Mouse (Mus musculus) gonadal fat pad, adult 2 months (tissue): ENCODE data around the gene Axin2. TPM values are rescaled to one million over a fixed set of nuclear protein-coding genes. Genes with fewer than 3 reads are reported as not detected.

ENCODE experiments used
- DNase-seq: peaks from one replicate; pipeline ENCODE4 v3.0.0-alpha.2; 2012; ENCODE audit warnings: low read depth
- polyA plus RNA-seq: library from polyadenylated mRNA; depleted of rRNA; stranded (reverse); fragments of >200 nt; gene quantifications from 2 replicates; pipeline ENCODE4 v1.2.3, GENCODE M21; 2012; rRNA removed

Gene Axin2
- polyA plus RNA-seq, 1 experiment, result 25.6 TPM

DNA sequence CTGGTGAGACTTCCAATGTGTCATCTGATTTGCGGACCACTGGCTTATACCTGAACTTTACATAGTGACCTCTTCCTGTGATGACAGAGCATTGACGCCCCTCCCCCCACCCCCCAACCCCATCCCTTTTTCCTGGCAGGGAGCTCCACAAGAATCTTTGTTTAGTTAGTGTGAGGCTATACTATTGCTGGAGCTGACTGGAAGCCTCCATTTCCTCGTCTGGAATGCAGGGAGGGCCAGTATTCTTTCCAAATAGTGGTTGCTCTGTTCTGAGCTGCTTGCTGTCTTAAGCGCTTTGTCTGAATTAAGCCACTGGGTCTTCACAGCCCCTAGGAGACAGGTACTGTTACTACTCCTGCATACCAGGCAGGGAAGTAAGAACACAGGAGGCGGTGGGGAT is 53.7 kb downstream of the Axin2 start:
- DNase-seq, result no peak

DNA sequence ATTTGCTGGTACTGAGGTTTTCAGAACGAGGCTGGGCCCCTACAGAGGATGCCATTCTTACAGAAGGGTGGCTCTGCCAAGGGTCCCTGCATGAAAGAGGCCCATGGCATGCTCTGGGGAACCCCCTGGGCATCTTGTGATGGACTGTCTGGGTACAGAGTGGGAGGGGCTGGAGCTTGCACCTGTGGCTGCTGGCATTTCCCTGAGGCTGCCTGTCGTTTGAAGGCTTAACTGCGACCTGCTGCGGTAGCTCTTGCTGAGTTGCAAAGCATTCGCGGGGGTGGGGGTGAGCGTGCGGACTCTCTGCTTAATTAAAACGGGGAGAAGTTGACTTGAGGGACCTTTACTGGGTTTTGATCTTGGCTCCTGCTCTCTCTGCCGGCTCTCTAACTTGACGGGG is 55.4 kb downstream of the Axin2 start:
- DNase-seq, result no peak

DNA sequence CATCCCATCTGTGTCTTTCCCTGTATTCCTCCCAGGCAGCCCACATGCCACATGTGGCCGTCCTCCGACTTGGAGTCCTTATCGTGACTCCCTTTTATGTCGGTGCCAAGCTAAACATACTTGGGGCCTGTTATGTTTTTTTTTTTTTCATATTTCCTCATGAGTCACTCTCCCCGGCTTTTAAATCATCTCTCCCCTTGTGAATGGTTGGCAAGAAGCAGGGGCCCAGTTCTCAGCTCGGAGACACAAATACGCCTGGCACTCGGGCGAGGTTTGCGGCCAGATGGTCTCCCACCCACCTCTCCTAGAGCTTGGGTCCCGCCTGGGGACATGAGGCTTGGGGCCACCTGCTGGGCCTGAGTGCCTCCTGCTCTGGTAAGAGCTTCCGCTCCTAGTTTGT is 60.4 kb downstream of the Axin2 start:
- DNase-seq, result peak; percentile 47

DNA sequence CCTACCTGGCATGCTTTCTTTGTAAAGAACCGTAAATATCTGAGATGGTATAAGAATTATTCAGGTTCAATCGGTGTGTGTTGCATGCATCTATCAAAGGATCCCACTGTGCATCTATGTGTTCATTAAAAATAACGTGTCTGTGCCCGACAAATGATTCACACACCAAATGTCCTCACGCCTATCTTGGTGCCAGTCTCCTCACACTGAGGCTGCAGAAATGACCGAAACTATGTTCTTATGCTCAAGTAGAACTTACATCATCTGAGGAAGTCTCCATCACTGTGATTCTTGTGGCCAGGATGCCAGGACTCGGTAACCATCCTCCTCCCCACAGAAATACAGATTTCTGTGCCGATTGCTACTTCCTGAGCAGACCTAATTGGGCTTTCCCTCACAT is 60.9 kb downstream of the Axin2 start:
- no peak for DNase-seq

DNA sequence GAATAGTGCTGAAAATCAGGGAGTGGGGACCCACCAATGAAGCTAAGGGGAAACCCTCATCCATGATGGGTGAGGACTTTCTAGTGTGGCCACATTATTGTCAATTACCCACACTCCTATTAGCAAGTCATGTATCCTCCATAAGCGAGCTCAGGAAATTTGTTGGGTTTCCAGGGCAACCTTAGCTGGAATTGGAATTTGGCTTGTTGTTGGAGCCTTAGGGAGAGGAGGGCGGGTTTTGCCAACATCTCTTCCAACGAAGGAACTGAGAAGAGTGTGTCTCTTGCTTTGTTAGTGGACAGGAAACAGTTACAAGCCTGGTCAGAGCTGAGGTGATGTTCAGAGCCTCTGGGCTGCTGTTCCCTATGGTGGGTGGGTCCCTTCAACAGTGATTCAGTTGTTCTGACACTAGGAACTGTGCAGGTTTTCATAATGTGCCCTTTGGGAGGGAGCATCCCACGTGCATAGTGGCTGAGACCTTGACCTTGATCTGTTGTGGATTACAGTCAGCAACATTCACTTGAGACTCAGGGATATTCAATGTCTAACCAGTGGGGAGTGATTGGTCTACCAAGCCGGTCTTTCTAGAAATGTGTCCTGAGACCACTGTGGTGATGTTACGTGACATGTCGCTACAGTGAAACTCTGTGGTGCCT is 63.4 kb downstream of the Axin2 start:
- no peak for DNase-seq

DNA sequence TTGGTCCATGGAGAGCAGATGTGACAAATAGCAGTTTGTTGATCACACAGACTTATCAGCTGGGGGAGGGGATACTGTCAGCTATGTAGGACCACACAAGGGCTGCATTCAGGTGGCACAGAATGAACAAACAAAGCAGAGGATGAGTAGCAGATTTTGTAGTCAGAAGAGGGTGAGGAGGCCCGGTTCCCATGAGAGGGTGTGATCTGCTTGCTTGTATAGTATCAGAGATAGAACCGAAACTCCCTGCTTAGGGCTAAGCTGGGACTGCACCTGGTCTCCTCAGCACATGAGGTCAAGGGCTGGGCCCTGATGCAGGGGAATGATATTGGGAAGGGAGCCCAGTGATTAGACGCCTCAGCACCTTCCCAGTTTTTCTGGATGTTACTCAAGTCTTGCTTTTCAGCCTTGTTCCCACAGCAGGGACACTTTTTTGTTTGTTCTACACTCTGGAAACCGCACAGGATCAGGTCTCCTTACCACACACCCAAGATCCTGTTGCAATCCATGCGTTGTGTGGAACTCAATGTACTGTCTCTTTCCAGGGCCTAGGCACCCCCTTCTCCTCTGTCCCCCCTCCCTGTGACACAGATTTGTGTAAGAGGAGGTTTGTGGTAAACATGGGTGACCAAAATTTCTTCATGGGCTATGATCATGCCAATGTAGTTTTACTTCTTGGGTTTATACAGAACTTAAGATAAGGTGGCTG is 64.7 kb downstream of the Axin2 start:
- no peak for DNase-seq

DNA sequence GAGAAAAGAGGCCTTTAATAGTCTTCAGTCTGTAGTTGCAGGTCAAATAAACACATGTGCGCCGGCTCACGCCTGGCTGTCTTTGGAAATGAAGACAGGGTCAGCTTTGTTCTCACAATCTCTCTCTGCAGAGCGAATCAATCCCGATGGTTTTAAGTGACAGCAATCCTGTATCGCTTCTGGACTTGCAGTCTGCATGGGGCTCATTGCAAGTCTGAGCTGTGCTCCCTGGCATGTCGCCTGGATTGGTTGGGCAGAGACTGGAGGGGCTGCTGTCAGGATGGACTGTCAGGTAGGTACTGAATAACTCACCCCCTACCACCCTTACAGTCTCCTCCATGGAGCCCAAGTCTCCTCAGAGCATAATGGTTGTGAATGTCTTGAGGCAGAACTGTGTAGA is 65.7 kb downstream of the Axin2 start:
- no peak for DNase-seq

DNA sequence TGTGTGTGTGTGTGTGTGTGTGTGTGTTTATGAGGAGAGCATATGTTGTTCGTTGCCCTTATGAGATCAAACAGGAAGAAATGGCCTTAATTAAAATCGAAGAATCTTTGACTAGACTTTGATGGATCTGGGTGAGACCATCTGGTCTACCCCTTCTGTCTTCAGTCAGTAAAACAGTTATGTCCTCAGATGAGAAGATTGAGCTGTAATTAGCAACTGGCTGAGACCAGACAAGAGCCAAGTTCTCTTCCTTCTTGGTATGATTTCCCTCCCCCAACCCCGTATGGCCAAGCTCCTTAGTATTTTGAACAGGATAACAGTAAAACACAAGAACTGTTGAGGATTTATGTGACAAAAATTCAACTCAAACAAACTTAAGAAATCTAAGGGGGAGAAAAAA is 67.1 kb downstream of the Axin2 start:
- DNase-seq, result no peak

DNA sequence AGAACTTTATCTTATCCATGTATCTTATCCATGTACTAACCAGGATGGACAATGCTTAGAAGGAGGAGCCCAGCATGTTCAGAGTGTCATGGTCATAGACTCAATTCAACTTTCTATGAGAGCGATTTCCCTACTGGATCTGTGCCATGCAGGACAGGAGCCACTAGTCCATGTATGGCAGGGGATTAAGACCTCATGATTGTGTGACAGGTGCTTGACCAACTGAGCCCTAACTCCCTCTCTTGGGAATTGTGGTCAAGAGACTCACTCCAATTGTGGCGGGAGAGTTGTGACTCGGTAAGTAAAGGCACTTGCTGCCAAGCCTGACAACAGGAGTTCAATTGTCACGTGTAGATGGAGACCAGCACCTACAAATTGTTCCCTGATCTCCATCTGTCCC is 67.6 kb downstream of the Axin2 start:
- DNase-seq, result no peak

DNA sequence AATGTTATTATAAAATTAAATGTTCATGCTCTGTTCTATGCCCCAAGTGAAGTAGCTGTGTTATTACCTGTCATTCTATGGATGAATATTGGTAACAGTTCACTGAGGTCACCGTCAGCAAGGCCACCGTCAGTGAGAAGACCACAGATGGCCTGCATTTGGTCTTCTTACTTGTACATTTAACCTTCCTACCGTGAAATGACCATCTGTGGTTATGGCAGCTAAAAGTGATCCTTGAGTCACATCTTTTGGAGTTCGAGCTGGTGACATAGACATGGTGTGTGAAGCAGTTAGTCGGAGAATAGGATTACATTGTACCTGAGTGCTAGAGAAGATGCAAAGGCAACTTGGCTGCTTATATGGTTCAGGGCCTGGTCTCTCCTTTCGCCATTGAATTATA is 68.1 kb downstream of the Axin2 start:
- DNase-seq, result no peak

DNA sequence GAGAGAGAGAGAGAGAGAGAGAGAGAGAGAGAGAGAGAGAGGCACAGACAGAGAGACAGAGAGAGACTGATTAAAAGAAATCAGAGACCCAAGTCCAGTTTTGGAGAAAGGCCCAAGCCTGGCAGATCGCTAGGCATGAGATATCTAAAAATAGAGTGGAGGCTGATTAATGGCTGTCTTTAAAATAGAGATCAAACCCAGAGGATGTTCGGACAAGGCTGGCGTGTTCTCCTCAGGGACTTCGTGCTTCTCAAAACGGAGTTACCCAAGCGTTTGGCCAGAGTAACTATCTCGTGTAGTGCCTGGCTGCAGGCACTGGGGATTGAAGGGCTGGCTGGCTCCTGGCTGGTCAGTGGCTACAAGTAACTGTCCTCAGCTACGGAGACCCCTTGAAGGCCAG is 69.8 kb downstream of the Axin2 start:
- DNase-seq, result no peak

DNA sequence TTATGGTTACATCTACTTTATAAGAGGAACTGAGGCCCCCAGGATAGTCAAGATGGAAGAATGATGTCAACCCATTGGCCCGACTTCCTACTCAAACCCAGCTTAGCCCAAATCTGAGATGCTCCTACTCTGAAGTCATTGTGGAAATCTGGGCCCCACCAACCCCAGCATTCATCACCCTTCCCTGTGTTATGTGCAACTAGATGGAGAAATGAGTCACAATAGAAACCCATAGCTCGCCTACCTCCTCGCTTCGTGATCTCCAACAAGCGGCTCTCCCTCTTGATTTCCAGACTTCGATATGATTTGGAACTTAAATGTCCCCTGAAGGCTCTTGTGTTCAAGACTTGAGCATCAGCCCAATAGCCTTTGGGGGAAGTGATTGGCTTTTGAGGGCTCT is 73.3 kb downstream of the Axin2 start:
- no peak for DNase-seq

DNA sequence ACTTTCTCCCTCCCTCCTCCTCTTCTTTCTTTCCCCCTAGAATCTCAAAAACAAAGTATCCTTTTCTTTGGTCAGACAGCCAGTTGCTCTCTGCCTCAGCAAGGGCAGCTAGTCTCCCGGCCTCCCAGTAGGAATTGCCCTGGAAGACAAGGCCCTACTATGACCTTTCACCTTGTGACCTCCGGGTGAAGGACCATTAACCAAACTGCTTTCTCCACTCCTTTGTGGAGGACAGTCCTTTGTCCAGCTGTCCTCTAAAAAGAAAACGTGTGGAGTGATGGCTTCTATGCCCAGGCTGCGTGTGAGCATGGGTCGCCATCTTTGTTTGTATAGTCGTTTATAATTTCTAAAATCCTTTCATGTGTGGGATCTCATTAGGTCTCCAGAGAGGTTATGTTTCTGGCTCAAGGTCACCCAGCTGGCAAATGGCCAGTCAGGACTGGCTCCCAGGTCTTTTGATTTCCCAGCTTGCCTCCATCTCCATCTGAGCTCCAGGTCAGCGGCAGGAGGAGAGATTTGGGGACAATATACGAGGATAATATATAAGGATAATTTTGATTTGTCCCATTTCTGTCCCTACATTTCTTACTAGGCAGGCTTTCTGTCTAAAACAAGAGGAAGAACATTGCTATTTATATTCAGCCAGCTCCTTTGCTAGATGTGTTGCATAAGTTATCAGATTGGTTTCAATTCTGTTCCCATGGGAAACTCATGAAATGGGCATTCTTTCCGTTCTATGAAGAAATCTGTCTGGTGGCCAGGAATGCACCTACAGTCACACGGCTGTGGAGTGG is 75.2 kb downstream of the Axin2 start:
- no peak for DNase-seq

DNA sequence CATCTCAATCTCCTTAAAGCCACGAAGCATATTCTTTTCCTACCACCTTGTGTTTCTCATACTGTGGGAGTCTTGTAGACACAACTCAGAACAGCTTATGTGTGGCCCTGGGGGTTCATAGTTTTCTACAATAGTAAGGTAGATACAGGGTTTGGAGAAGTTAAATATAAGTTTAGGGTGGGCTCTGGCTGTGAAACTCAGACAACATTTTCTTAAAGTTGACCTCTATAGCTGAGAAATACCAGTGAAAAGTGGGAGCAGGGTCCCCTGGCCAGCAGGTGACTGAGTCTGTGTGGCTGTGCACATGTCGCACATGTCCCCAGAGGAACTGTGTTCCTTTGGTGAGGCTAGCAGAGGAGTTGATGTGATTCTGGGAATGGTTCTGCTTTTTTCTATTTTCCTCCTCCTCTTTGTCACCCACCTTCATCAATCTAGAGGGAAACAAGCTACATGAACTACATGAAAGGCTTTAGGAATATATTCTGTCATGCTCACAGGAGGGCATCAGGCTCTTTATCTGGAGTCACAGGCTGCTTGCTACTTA is 75.9 kb downstream of the Axin2 start:
- DNase-seq, result no peak

DNA sequence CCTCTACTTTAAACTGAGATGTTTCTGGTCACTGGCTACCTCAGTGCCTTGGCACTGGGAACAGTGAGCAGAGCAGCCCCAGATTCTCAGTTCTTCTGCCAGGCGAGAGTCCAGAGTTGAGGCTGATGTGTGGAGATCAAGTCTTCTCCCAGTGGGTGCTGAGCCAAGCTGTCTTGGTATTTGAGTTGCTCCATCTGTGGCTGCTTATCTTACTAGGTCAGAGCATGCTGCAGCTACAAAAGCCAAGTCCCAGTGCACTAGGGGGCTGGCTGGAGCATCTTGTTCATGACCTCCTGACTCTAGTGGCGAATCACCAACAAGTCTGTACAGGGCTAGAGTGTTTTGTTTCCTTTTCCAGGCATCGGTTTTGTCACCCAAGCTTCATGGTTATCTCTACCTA is 77.7 kb downstream of the Axin2 start:
- no peak for DNase-seq

Other genes starting within 250 kb of the Axin2 start
- gene E030025P04Rik, start 224.0 kb downstream of the Axin2 start, polyA plus RNA-seq, result not detected in 2 replicates